Mouse (Mus musculus): Measurements from ENCODE around the gene Klhl3.

Klhl3 gene

DNA sequence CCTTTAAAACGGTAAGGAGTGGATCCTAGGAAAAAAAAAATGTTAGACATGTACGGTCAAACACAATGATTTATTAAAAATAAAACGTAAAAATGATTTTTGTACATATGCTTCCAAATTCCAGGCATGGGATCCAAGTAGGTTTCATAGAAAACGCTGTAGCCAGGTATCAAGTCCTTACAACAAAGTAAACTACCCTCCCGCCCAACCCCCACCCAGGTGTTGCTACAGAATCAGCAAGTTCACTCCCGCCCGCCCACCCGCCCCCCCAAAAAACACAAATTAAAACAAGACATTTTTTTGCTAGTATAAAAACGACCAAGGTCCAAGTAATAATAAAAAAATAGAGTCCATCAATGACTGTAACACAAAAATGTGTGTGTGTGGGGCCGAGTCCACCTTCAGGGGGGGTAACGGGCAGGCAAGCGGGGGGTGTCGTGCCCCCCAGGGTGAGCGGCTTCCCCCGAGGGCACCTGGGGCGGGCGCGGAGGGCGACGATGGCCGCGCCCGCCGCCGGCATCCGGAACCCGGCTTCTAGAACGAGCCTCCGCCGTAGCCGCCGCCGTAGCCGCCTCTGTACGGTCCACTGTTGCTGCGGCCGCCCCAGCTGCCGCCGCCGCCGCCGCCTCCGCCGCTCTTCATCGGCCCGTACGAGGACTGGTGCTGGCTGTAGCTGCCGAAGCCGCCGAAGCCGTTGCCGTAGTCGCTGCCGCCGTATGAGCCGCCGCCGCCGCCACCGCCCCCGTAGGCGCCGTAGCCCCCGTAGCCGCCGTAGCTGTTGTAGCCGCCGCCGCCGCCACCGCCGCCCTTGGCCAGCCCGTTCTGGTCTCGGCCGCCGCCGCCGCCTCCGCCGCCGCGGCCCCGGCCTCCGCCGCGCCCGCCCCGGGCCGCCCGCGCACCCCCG is 13.7 kb upstream of the Klhl3 start:
- in situ Hi-C loops (cut with MboI; ENCODE audit: unreplicated experiment in 2 of 2): no loop called here

DNA sequence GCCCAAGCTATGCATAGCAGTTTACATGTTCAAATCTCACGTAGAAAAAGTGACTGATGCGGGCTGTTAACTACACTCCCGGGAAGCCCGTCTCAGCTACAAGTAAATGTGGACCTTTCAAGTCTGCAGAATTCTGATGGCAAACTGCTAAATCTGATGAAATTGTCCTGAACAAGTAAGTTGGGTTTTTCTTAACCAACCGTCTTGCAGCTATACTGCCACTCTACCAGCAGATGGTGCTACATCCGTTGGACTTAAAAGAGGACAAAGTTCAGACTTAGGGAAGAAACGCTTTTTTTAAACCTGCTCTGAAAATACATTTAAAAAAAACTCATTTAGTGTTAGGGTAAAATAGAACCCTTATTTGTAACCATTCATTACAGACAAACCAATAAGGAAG is 12.7 kb upstream of the Klhl3 start:
- in situ Hi-C loops (cut with MboI; ENCODE audit: unreplicated experiment in 2 of 2): no loop called here

DNA sequence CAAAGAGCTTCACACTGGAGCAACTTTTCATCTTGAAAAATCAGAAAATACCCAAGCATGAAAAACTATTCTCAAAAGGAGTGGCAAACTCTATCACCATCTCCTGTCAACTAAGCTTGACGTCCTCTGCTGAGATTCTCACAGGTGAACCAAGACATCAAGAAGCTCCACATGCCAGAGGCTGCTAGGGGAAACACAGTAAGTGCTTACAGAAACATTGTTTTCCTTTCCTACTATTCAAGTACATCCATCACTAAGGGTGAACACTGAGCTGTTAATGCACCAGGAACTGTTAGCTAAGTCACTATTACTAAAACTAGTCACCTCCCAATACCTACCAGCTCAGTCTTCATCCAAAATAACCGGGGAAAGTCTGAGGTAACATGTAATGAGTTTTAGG is 11.6 kb upstream of the Klhl3 start:
- in situ Hi-C loops (cut with MboI; ENCODE audit: unreplicated experiment in 2 of 2): no loop called here

DNA sequence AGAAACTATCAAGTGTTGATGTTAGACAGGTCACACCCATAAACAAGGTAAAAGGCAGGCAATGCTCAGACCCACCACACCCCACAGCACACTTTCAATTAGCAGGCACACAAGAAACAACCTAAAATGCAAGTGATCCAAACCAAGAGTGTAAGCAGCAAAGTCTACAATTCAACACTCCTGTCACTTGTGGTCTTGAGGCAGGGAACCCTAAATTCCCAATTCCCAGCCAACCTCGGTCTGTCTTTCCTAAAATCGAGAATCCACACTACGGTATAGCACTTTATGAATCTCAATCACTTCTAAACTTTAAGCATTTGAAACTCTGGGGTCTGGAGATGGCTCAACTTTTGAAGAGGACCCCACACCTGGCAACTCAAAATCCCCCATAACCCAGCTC is 10.9 kb upstream of the Klhl3 start:
- in situ Hi-C loops (cut with MboI; ENCODE audit: unreplicated experiment in 2 of 2): no loop called here

DNA sequence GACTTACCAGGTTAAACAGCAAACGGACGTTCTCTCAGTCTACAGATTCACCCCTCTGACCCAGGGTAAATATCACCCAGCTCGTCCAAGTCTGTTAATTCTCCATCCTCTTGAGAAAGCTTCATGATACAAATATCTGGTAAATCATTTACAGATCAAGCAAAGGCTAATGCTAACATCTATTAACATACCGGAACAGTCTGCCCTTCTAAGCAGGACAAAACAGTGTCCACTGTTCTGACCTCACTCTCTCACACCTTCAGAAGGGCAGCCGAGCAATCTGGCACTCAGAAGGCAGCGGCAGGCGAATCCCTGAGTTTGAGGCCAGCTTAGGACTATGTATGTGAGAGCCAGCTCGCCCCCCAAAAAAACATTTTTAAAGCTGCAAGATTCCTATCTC is 10.0 kb upstream of the Klhl3 start:
- in situ Hi-C loops (cut with MboI; ENCODE audit: unreplicated experiment in 2 of 2): no loop called here

DNA sequence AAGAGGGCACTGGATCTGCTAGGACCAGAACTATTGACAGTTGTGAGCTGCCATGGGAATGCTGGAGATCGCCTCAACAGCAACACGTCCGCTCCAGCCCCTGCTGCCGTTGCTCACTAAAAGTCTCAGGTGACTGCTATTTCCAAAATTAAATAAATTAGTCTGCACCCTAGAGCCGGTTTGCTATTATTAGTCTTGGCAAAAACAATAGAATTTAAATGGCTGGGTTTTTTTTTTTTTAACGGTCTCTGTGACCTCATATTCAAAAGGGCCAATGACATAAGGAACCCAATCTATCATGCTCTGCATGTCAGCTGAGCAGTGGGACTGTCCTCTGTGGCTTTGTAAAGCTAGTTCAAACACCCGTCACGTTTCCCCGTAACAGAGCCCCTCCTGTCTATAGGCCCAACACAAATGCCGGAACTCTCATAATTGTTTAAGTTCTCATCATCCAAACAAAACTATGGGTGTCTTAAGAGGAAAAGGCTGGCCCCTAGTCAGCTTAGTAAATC is 9.4 kb upstream of the Klhl3 start:
- in situ Hi-C loops (cut with MboI; ENCODE audit: unreplicated experiment in 2 of 2): no loop called here

DNA sequence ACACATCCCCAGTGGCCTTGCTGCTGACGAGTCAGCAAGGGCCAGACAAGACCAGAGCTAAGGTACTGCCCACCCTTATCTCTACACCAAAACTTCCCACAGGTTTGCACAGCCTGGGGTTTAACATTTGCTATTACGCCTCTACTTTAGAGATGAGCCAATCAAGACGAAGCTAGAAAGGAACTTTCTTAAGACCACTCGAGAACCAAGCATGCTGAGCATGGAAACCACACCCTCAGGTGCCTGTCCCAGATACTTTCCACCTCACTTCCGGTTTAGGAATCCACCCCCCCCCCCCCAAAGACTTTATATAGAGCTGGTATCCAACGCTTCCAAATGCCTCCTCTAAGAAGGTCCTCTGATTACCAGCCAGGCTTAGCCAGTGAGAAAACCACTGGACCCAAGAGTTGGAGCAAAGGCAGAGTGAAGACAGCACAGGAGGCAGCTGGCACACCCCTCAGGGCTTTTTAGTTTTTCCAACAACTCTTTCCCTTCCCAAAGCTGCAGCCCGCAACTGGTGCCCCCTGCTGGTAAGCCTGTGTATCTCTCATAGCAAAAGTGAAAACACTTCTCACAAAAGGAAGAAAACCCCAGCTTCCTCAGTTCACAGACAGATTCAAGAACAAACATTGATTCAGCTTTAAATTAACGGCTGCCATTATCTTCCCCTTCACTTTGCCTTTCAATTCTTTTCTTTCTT is 4.1 kb upstream of the Klhl3 start:
- in situ Hi-C loops (cut with MboI; ENCODE audit: unreplicated experiment in 2 of 2): no loop called here

DNA sequence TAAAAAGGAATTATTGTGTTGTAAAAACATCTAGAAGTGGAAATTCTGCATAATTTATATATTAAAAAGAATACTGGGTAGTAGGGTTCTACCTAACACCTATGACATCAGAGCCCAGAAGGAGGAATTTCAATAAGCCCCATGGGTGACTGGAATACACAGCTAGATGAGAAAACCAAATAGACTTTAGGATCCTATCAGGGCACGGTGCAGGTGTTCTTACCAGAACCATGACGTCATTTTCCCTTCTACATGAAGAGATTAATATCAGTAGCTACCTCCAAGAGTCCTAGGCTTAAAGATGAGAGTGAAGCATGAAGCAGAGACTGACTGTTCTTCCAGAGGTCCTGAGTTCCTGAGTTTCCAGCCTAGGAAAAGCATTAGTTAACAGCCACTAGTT is 3.4 kb upstream of the Klhl3 start:
- in situ Hi-C loops (cut with MboI; ENCODE audit: unreplicated experiment in 2 of 2): no loop called here

DNA sequence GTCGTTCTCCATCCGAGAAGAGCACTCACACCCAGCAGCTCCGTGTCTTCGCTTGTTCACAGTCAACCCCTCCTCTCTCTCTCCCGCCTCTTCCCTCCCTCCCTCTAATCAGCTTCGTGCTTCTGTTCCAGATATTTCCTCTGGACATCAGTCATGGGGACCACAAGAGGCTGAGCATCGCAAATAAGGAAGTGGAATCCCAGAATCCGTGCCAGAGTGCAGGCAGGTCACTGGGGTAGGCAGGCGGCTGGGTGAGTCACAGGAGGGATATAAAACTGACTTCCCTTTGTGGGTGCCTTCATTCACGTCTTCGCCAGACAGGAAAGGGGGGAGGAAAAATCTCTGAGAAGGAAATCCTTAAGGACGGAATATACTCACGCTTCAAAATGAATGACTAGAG is 1.8 kb upstream of the Klhl3 start:
- in situ Hi-C loops (cut with MboI; ENCODE audit: unreplicated experiment in 2 of 2): no loop called here

DNA sequence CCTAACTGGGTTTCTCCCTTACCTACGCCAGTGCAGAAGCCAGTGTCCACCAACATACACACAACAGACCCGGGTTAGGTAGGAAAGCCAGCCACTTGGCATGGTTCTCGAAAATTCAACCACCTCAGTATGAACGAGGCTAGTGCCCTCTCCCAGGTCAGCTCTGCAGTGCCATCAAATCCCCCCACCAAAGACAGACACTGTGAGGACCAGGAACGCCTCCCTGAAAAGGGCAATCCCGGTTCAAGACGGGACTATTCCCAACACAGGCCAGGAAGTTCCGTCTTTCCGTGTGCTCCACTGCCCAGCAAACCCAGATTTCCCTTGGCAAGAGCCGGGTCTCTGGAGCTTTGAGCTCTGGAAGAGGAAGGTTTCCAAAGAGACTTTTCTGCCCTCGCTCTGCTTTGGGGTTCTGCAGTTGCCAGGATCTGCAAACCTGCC is 771 bp downstream of the Klhl3 start:
- in situ Hi-C loops (cut with MboI; ENCODE audit: unreplicated experiment in 2 of 2): no loop called here

DNA sequence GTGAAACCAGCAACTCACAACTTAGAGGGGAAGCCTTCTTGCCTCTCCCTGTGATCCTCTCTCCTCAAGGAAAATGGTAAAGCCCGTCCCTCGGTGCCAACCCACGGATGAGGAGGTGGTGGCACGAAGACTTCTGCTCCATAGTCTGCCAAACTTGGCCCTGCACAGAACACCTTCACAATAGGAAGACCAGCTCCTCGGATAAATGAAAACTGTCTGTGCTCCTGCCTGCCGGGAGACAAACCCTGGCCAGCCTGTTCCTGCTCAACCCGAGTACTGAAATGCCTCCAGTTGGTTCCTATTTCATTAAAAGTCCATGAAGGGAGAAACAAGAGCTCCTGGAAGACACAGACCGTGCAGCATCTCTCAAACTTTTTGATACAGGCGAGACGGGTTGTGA is 1.2 kb downstream of the Klhl3 start:
- in situ Hi-C loops (cut with MboI; ENCODE audit: unreplicated experiment in 2 of 2): no loop called here

DNA sequence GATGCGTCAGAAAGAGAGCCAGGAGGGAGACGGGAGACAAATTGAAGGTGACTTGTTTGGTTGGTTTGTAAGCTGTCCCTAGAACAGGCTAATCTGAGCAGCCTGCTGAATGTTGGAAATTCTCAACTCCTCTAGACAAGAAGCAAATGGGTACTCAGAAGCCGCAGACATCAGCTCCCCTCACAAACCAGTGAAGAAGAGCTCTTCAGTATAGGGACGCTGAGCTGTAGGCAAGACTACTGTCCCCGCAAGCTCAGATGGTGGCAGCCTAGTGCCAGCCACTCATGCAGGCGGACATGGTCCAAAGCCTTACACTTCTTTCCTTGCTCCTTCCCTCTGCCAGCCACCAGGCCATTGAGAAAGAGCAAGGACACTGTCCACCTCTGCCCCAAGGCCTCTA is 2.1 kb downstream of the Klhl3 start:
- in situ Hi-C loops (cut with MboI; ENCODE audit: unreplicated experiment in 2 of 2): no loop called here

DNA sequence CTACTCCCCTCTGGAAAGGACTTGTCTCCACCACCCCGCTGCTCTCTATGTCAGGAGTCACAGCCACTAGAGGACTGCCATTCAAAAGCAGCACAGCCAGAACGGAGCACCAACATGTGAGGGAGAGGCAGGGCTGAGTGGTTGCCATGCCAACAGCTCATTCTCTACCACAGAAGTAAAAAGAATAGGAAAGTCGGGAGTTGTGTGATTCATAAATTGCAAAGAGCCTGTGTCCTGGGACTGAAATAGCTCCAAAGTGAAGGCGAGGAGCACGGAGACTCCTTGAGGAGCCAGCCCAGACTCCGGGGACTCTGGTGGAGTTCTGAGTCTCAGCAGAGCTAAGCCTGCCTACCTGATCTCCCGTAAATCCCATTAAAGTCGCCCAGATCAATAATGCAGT is 22.7 kb downstream of the Klhl3 start:
- in situ Hi-C loops (cut with MboI; ENCODE audit: unreplicated experiment in 2 of 2): no loop called here

DNA sequence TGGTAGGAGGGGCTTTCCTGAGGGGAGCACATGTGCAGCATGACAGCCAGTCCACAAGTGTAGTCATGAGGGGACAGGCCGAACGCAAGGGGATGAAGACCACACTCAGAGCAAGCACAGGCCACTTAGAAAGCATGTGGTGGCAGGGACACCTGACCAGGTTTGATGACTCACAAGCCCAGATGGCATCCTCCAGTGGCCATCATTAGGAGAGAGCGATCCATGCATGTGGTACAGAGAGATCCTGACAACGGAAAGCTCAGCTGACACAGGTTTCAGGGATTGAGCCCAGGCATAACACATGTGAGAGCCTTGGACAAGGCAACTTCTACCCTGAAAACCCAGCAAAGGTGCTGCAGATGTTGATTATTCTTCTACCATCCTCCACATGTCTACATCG is 29.0 kb downstream of the Klhl3 start:
- in situ Hi-C loops (cut with MboI; ENCODE audit: unreplicated experiment in 2 of 2): no loop called here

DNA sequence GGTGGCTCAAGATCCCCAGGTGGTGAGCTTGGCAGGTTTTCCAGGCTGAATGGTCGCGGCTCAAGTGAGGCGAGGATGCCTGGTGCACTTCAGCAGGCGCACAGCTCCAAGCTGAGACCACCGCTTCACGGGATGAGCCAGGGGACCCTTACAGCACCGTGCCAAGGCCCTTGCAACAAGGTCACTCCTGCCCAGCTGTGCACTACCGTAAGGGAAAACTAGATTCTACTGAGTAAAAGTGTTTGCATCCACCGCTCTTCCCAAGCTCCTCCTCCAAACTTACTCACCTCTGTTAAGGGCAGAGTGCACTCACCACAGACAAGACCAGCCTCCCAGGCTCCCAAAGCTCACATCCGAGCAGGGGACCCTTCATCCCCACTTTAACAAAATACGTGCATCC is 29.9 kb downstream of the Klhl3 start:
- in situ Hi-C loops (cut with MboI; ENCODE audit: unreplicated experiment in 2 of 2): no loop called here

DNA sequence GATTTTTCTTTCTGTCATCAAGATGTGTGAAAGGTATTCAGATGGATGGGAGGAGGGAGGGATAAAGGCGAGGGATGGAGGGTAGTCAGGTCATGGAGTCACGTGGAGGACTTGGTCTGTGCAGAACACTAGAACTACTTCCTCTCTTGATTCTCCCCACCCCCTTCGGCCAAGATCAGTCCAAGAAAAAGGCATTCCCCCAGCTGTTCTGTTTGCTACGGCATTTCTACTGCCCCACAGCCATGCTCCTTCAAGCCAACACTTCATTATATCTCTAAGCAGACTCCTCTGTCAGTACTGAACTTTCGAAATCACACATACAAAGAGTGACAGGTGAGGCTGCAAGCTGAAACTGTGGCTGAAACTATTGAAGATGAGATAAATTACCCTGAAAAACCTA is 30.3 kb downstream of the Klhl3 start:
- in situ Hi-C loops (cut with MboI; ENCODE audit: unreplicated experiment in 2 of 2): no loop called here

DNA sequence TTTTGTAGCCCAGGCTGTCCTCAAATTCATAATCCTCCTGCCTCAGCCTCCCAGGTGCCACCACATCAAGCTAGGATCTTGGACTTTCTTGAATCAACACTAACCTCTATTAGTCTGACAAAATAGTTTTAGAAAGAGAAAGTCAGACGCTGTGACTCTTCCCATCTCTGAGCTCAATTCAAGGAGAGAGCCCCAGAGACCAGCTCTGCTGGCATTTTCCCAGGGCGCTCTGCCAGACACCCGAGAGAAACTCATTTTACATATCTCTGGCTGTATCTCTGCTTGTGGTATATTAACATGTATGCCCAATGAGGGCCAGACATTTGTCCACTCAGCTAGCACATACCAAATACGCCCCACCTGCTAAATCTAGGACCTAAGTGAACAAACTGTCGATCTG is 35.0 kb downstream of the Klhl3 start:
- in situ Hi-C loops (cut with MboI; ENCODE audit: unreplicated experiment in 2 of 2): no loop called here

DNA sequence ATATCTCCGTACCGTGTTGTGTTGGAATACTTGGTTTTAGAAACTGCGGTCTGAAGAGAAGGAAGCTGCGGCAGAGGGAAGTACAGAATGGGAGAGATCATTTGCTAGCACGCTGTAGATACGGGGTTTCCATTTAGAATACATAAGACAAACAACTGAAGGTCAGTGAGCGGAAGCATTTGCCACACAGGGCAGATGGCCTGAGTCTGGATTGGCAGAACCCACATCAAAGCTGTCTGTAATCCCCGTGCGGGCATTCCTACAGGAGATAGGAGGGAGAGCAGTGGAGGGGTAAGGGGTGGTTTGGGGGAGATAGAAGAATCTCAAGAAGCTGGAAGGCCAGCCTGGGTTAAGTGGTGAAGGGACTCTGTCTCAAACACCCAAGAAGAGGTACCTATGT is 38.5 kb downstream of the Klhl3 start:
- in situ Hi-C loops (cut with MboI; ENCODE audit: unreplicated experiment in 2 of 2): no loop called here

DNA sequence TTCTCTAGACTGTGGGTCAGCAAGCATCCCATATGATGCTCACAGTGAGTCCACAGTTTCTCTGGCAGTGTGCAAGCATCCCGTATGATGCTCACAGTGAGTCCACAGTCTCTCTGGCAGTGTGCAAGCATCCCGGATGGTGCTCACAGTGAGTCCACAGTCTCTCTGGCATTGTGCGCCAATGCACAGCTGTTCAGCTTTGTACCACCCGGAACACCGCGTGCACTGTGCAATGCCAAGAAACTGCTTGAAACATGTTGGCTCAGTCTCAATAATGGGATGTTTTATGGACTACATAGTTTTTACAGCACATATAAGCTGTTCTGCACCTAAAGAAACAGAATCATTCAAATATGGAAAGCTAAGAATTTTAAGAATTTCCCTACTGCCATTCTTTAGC is 38.9 kb downstream of the Klhl3 start:
- in situ Hi-C loops (cut with MboI; ENCODE audit: unreplicated experiment in 2 of 2): no loop called here

DNA sequence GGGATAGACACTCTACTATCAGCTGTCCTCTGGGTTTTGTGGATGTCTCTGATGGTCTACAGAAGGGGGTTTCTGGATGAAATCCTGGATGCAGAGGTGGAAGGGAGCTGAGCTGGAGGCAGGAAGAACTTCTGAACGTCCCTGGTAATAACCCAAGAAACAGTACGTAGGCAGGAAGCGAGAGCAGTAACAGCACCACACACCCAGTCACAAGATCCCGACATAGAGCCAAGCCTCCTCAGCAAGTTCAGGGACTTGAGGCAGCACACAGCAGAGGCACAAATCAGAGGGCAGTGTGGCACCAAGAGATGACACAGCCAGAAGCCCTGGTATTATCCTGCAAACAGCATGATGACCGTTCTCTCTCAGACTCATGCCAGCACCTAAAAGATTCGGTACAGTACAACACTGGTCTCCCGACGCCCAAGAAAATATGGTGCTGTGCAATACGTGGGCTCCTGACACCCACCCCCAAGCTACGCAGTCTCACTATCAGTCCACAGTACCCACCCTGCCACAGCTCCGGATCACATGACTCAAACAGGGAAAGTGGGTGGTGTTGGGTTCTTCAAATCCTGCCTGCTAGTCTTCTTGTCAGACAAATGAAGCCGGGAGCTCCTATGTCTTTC is 40.0 kb downstream of the Klhl3 start:
- in situ Hi-C loops (cut with MboI; ENCODE audit: unreplicated experiment in 2 of 2): no loop called here

DNA sequence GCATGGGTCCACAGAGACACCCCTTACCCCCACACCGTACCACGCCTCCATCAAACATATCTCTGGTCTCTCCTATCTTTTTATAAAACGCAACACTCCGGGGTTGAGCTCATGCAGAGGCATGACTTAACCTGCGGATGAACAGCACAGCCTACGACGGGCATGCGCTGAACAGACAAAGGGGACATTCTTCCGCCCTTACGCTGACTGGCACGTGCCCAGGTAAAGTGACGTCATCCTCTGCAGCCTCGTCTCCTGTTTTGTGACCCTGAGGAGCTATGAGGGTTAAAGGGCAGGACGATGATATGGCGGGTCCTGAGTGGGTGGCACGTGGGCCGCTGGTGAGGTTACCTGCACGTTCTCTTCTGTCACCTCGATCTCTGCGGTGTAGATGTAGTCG is 42.2 kb downstream of the Klhl3 start:
- in situ Hi-C loops (cut with MboI; ENCODE audit: unreplicated experiment in 2 of 2): no loop called here

DNA sequence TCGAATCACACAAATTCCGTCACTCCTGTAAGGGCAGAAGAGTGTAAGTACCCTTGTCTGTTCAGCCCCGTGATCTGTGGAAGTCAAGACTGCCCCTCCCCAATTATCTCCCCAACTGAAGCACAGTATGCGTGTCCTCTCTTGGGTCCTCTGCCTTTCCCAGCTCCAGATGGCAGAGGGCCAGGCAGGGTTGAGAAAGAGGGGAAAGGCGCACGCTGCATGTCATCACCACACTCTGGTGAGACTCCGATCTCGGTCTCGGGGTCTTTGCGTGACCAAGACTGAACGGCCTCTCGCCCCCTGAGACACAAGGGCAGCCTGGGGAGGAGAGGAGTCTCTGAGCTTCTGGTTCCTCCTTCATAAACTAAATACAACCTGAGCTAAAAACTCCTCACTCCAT is 42.9 kb downstream of the Klhl3 start:
- in situ Hi-C loops (cut with MboI; ENCODE audit: unreplicated experiment in 2 of 2): no loop called here

All from v-Abl transformed pro-B cells (cell line).